Mouse (Mus musculus) midbrain, embryonic 15.5 days (tissue): ENCODE measurements at regions not wholly inside any gene's neighbourhood (a gene's known extent, or its start where the extent isn't known, plus 50 kb on each side); places are given as distances from the start of the nearest gene placed in this dataset.
A peak's percentile ranks its signal among the peaks of the same experiment; 100 is the strongest.
"Not testable (repeated sequence)": the region's sequence is repeated elsewhere in the genome, so short reads cannot be mapped to it uniquely, and the experiment has no call there.

Experiments
- ATAC-seq: fragments of 200-750 bp; cut with Nextera tagmentation; replicated peaks from 2 replicates; pipeline ENCODE4 v1.8.0; 2017; ENCODE audit warnings: moderate TSS enrichment
- H3K27ac ChIP-seq: fragments of 300-500 bp; sonication (generic); 2 replicates; pipeline ENCODE4 v1.5.1; 2015; ENCODE audit warnings: mild to moderate bottlenecking, inconsistent platforms
- H3K27me3 ChIP-seq: fragments of 300-500 bp; sonication (generic); replicated peaks from 2 replicates; pipeline ENCODE4 v1.6.1; 2015; ENCODE audit warnings: inconsistent platforms
- H3K36me3 ChIP-seq: fragments of 300-500 bp; sonication (generic); replicated peaks from 2 replicates; pipeline ENCODE4 v1.6.1; 2015; ENCODE audit warnings: inconsistent platforms
- H3K4me1 ChIP-seq: fragments of 300-500 bp; sonication (generic); 2 replicates; pipeline ENCODE4 v1.6.1; 2015; ENCODE audit warnings: inconsistent platforms
- H3K4me2 ChIP-seq: fragments of 300-500 bp; sonication (generic); 2 replicates; pipeline ENCODE4 v1.6.1; 2015; ENCODE audit warnings: inconsistent platforms, mild to moderate bottlenecking, moderate library complexity
- H3K4me3 ChIP-seq: fragments of 300-500 bp; sonication (generic); 2 replicates; pipeline ENCODE4 v1.5.1; 2015; ENCODE audit warnings: mild to moderate bottlenecking, inconsistent platforms
- H3K9ac ChIP-seq: fragments of 300-500 bp; sonication (generic); 2 replicates; pipeline ENCODE4 v1.6.1; 2015; ENCODE audit warnings: mild to moderate bottlenecking, inconsistent platforms
- H3K9me3 ChIP-seq: fragments of 300-500 bp; sonication (generic); 2 replicates; pipeline ENCODE4 v1.6.1; 2016; ENCODE audit warnings: inconsistent platforms
- WGBS: fragments of 180-500 bp; shearing (Covaris S2); methylation state at CpG from one replicate; pipeline ENCODE4 v1.1.7; 2015; ENCODE audit warnings: mixed read lengths; 5-methylcytosine and 5-hydroxymethylcytosine counted together

GRCm38 (mm10) chr14:36155757-36156156, 61.0 kb downstream of the 4930474N05Rik start:
- Histone ChIP-seq H3K9me3 (no peaks in the 10 kb centered on the region), H3K4me2 (no peak overlapping the region), H3K4me1 (no peaks in the 10 kb centered on the region), H3K27me3 (no peaks in the 10 kb centered on the region), H3K27ac (no peak overlapping the region), H3K4me3 (no peak overlapping the region), H3K9ac (no peak overlapping the region), H3K36me3 (no peaks in the 10 kb centered on the region)
- ATAC-seq: no peak

DNA sequence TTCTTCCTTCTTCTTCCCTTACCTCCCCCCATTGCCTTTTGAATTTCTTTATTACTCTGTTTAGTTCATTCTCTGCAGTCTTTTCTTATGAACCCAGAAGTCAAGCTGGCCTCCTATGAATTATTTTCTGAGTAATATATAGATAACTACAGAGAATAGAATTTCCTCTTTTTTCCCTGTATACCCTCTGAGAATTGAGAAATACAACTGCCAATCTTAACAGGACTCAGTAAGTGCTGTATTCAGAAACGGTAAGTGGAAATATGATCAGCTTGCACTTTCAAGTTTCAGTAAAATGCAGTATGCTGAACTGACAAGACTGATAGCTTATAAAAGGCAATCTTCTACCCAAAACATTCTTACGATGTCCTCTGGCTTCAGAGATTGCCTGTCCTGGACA, 61.5 kb downstream of the 4930474N05Rik start:
- WGBS: 81% methylated on average over 2 of the region's 2 CpGs
- no peaks in the 10 kb centered on the region for H3K4me1 ChIP-seq
- no peak overlapping the region for H3K4me2 ChIP-seq
- H3K4me3 ChIP-seq: no peak overlapping the region
- no peaks in the 10 kb centered on the region for H3K9me3 ChIP-seq
- no peaks in the 10 kb centered on the region for H3K27me3 ChIP-seq
- H3K36me3 ChIP-seq: no peaks in the 10 kb centered on the region
- no peak overlapping the region for H3K9ac ChIP-seq
- no peak overlapping the region for H3K27ac ChIP-seq
- ATAC-seq: no peak

DNA sequence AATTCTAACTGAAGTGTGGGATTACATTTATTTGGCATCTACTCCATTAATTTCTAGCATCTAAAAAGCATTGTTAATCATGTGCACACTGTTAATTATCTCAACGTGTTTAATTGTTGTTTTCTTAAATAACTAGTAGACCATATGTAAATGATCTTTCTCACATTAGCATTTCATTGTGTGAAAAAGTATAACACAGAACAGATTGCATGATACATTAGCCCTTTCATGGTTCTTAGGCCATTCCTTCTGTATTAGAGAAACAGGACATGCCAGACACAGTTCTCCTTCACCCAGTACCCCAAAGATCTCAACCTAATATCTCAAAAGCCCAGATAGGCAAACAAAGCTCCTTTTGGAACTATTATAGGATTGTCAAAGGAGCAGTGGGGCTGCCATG, 89.0 kb downstream of the 4930474N05Rik start:
- WGBS: 53% methylated on average over 1 of the region's 1 CpGs
- Histone ChIP-seq H3K4me1 (no peaks in the 10 kb centered on the region), H3K9me3 (no peaks in the 10 kb centered on the region), H3K4me3 (no peak overlapping the region), H3K4me2 (no peak overlapping the region), H3K9ac (no peak overlapping the region), H3K27me3 (no peaks in the 10 kb centered on the region), H3K27ac (no peak overlapping the region), H3K36me3 (no peaks in the 10 kb centered on the region)
- no peak for ATAC-seq

GRCm38 (mm10) chr14:36196517-36196916, 101.8 kb downstream of the 4930474N05Rik start:
- no peaks in the 10 kb centered on the region; the same call in 1 of the 2 replicates for H3K9me3 ChIP-seq
- no peaks in the 10 kb centered on the region for H3K36me3 ChIP-seq
- H3K9ac ChIP-seq: no peak overlapping the region
- no peak overlapping the region for H3K27ac ChIP-seq
- H3K4me1 ChIP-seq: no peaks in the 10 kb centered on the region
- no peak for ATAC-seq
- H3K27me3 ChIP-seq: no peaks in the 10 kb centered on the region
- no peak overlapping the region for H3K4me3 ChIP-seq
- H3K4me2 ChIP-seq: no peak overlapping the region
- 38% methylated on average over 3 of the region's 3 CpGs for WGBS

DNA sequence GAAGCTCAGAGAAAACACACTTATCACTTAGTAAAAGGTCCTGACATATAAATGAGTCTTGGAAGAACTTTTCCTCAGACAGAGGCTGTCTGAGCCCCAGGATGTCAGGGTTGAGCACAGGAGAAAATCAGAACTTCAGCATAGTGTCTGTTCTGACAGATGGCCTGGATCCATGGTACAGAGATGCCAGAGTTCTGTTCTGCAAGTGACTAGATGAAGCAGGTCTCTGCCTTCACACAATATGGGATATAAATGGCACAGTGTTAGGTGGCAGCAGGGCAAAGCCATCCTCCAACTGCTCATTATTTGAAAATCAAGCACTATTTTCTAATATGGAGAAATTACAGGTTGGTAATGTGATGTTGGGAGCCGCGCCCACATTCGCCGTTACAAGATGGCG, 103.7 kb downstream of the 4930474N05Rik start:
- 98% methylated on average over 5 of the region's 5 CpGs for WGBS
- Histone ChIP-seq H3K36me3 (no peaks in the 10 kb centered on the region), H3K4me3 (no peak overlapping the region), H3K4me1 (no peaks in the 10 kb centered on the region), H3K9ac (no peak overlapping the region), H3K9me3 (no peaks in the 10 kb centered on the region), H3K4me2 (no peak overlapping the region), H3K27ac (no peak overlapping the region), H3K27me3 (no peaks in the 10 kb centered on the region)
- no peak for ATAC-seq

DNA sequence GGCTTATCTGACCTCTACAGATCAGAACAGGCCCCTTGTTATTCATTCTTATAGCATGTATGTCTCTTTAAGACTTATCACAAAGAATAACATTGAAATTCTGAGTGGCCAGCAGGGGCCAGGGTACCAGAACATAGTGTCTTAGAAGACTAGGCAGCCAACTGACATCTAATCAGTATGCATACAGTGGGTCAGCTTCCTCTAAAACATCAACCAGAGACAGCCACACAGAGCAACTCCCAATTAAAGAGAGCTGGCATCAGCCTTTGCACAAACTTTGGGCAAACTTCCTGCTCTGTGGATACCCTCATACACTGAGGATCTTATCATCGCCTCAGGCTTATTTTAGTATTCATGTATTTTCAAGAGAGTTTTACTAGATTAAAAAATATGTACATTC, 109.1 kb downstream of the 4930474N05Rik start:
- no peak for ATAC-seq
- Histone ChIP-seq H3K4me1 (no peaks in the 10 kb centered on the region), H3K4me3 (no peak overlapping the region), H3K36me3 (no peaks in the 10 kb centered on the region), H3K9ac (no peak overlapping the region), H3K9me3 (no peaks in the 10 kb centered on the region), H3K4me2 (no peak overlapping the region), H3K27me3 (no peaks in the 10 kb centered on the region), H3K27ac (no peak overlapping the region)
- 91% methylated on average over 1 of the region's 1 CpGs for WGBS

DNA sequence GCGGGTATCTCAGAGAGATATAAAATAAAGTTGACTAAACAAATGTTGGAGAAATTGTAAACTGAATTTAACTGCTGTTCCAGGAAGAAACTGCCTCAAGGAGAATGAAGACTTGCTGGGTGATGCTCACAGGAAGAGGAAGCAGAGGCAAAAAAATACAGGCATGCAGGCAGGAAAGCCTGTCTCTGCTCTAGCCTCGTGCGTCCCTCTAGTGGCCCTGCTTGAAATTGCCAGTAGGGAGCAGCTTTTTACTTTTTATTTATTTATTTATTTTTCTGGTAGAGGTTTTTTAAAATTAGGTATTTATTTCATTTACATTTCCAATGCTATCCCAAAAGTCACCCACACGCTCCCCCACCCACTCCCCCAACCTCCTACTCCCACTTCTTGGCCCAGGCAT, 118.1 kb downstream of the 4930474N05Rik start:
- Histone ChIP-seq H3K9ac (no peak overlapping the region), H3K27me3 (no peaks in the 10 kb centered on the region), H3K4me3 (no peak overlapping the region), H3K4me2 (no peak overlapping the region), H3K9me3 (no peaks in the 10 kb centered on the region), H3K36me3 (no peaks in the 10 kb centered on the region), H3K27ac (no peak overlapping the region), H3K4me1 (no peaks in the 10 kb centered on the region)
- WGBS: 38% methylated on average over 4 of the region's 4 CpGs
- peak; percentile 82 for ATAC-seq

GRCm38 (mm10) chr14:36245849-36246248, 151.1 kb downstream of the 4930474N05Rik start:
- no peaks in the 10 kb centered on the region for H3K36me3 ChIP-seq
- H3K9ac ChIP-seq: no peak overlapping the region
- ATAC-seq: no peak
- H3K27ac ChIP-seq: no peak overlapping the region
- no peaks in the 10 kb centered on the region for H3K4me1 ChIP-seq
- H3K9me3 ChIP-seq: no peaks in the 10 kb centered on the region
- H3K4me2 ChIP-seq: no peak overlapping the region
- H3K27me3 ChIP-seq: no peaks in the 10 kb centered on the region
- no peak overlapping the region for H3K4me3 ChIP-seq

GRCm38 (mm10) chr14:36262126-36262525, 167.4 kb downstream of the 4930474N05Rik start:
- no peaks in the 10 kb centered on the region for H3K9me3 ChIP-seq
- H3K9ac ChIP-seq: no peak overlapping the region
- no peaks in the 10 kb centered on the region for H3K27me3 ChIP-seq
- no peaks in the 10 kb centered on the region for H3K36me3 ChIP-seq
- no peak overlapping the region for H3K4me3 ChIP-seq
- WGBS: 69% methylated on average over 2 of the region's 2 CpGs
- no peak for ATAC-seq
- H3K4me2 ChIP-seq: no peak overlapping the region
- no peaks in the 10 kb centered on the region for H3K4me1 ChIP-seq
- no peak overlapping the region for H3K27ac ChIP-seq

- no peak overlapping the region for H3K27ac ChIP-seq
- 93% methylated on average over 1 of the region's 1 CpGs for WGBS
- peaks cover 4% of the 10 kb centered on the region; the same call in 1 of the 2 replicates for H3K4me1 ChIP-seq
Observed at GRCm38 (mm10) chr14:36283825-36284414, 189.2 kb downstream of the 4930474N05Rik start.

GRCm38 (mm10) chr14:36288697-36289286, 194.1 kb downstream of the 4930474N05Rik start:
- no peaks in the 10 kb centered on the region for H3K9me3 ChIP-seq
- H3K36me3 ChIP-seq: no peaks in the 10 kb centered on the region
- ATAC-seq: no peak
- H3K4me1 ChIP-seq: no peaks in the 10 kb centered on the region
- H3K27ac ChIP-seq: no peak overlapping the region
- H3K4me2 ChIP-seq: no peak overlapping the region
- no peaks in the 10 kb centered on the region for H3K27me3 ChIP-seq
- no peak overlapping the region for H3K9ac ChIP-seq
- no peak overlapping the region for H3K4me3 ChIP-seq
- WGBS: 42% methylated on average over 1 of the region's 1 CpGs

More at GRCm38 (mm10) chr14:36283825-36284414, 189.2 kb downstream of the 4930474N05Rik start:
- Histone ChIP-seq H3K4me2 (no peak overlapping the region), H3K9ac (no peak overlapping the region), H3K9me3 (no peaks in the 10 kb centered on the region; the same call in 1 of the 2 replicates), H3K36me3 (no peaks in the 10 kb centered on the region), H3K27me3 (no peaks in the 10 kb centered on the region), H3K4me3 (no peak overlapping the region)
- no peak for ATAC-seq

GRCm38 (mm10) chr14:36310324-36310723, 215.6 kb downstream of the 4930474N05Rik start:
- 99% methylated on average over 1 of the region's 1 CpGs for WGBS

GRCm38 (mm10) chr14:36314673-36315072, 220.0 kb downstream of the 4930474N05Rik start:
- H3K9ac ChIP-seq, H3K36me3 ChIP-seq, H3K27ac ChIP-seq, ATAC-seq, H3K4me1 ChIP-seq, H3K4me2 ChIP-seq, H3K9me3 ChIP-seq, H3K4me3 ChIP-seq, H3K27me3 ChIP-seq: not testable (repeated sequence)
- 83% methylated on average over 1 of the region's 1 CpGs for WGBS

More at GRCm38 (mm10) chr14:36310324-36310723, 215.6 kb downstream of the 4930474N05Rik start:
- H3K27me3 ChIP-seq: no peaks in the 10 kb centered on the region
- H3K4me3 ChIP-seq: no peak overlapping the region
- no peak overlapping the region for H3K4me2 ChIP-seq
- no peaks in the 10 kb centered on the region for H3K36me3 ChIP-seq
- no peaks in the 10 kb centered on the region for H3K9me3 ChIP-seq
- H3K27ac ChIP-seq: no peak overlapping the region
- no peak overlapping the region for H3K9ac ChIP-seq
- H3K4me1 ChIP-seq: no peaks in the 10 kb centered on the region
- no peak for ATAC-seq
